Mouse (Mus musculus): ENCODE measurements around the gene Chchd3. TPM values are rescaled to one million over a fixed set of nuclear protein-coding genes. Genes with fewer than 3 reads are reported as not detected.

The Chchd3 gene
- polyA plus RNA-seq, 1 experiment = 98.7 TPM

DNA sequence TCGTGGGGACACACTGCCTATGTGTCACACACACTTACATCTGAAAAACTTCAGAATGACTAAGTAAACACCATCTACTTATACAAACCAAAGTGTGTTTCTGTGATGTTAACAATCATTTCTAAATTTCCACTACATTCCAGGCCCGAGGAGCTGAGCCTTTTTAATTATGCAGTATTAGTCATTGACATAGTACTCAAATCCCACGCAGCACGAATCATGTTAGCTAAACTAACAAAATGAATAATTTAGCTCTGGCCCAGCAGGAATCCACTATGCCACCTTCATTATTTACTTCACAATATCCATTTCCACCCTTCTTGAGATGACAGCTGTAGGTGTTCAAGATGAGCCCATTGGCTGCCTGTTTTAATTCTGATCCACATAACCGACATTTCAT is 76.2 kb downstream of the Chchd3 start:
- Histone ChIP-seq H3K4me1 (ENCODE audit: control insufficient read depth, insufficient read depth, low read length) (peaks cover 3% of the 10 kb centered on the region; the same call in 1 of the 2 replicates), H3K4me3 (ENCODE audit: insufficient read depth, low read depth, low read length) (no peak overlapping the region), H3K36me3 (ENCODE audit: control insufficient read depth, insufficient read depth, low read length) (no peaks in the 10 kb centered on the region), H3K27ac (ENCODE audit: insufficient read depth, low read depth, low read length) (no peak overlapping the region), H3K27me3 (replicated peaks; ENCODE audit: control insufficient read depth, insufficient read depth, low read length) (no peaks in the 10 kb centered on the region)
- TF ChIP-seq CTCF (conservative IDR thresholded peaks at IDR 0.05; ENCODE audit: insufficient read depth, insufficient read length, low read depth, low read length) = no peak
- TF ChIP-seq POLR2A (IDR thresholded peaks at IDR 0.05; ENCODE audit: low read depth, low read length) = no peak
- no peak for DNase-seq
- 64% methylated on average over 5 of the region's 5 CpGs for WGBS

GRCm38 (mm10) chr6:32981253-32981652 is 78.8 kb downstream of the Chchd3 start:
- Histone ChIP-seq H3K27ac (ENCODE audit: insufficient read depth, low read depth, low read length) (no peak overlapping the region), H3K4me1 (ENCODE audit: control insufficient read depth, insufficient read depth, low read length) (peaks cover 17% of the 10 kb centered on the region), H3K27me3 (replicated peaks; ENCODE audit: control insufficient read depth, insufficient read depth, low read length) (no peaks in the 10 kb centered on the region), H3K4me3 (ENCODE audit: insufficient read depth, low read depth, low read length) (no peak overlapping the region), H3K36me3 (ENCODE audit: control insufficient read depth, insufficient read depth, low read length) (no peaks in the 10 kb centered on the region)
- 70% methylated on average over 11 of the region's 11 CpGs for WGBS
- TF ChIP-seq POLR2A (IDR thresholded peaks at IDR 0.05; ENCODE audit: low read depth, low read length) (no peak), CTCF (conservative IDR thresholded peaks at IDR 0.05; ENCODE audit: insufficient read depth, insufficient read length, low read depth, low read length) (no peak)
- DNase-seq = no peak

GRCm38 (mm10) chr6:32978811-32979210 is 81.2 kb downstream of the Chchd3 start:
- TF ChIP-seq CTCF (conservative IDR thresholded peaks at IDR 0.05; ENCODE audit: insufficient read depth, insufficient read length, low read depth, low read length) (no peak), POLR2A (IDR thresholded peaks at IDR 0.05; ENCODE audit: low read depth, low read length) (no peak)
- Histone ChIP-seq H3K27ac (ENCODE audit: insufficient read depth, low read depth, low read length) (peak overlapping the region; percentile 42; the same call in 1 of the 2 replicates), H3K4me1 (ENCODE audit: control insufficient read depth, insufficient read depth, low read length) (peaks cover 17% of the 10 kb centered on the region), H3K4me3 (ENCODE audit: insufficient read depth, low read depth, low read length) (no peak overlapping the region), H3K36me3 (ENCODE audit: control insufficient read depth, insufficient read depth, low read length) (no peaks in the 10 kb centered on the region), H3K27me3 (replicated peaks; ENCODE audit: control insufficient read depth, insufficient read depth, low read length) (no peaks in the 10 kb centered on the region)
- 86% methylated on average over 3 of the region's 3 CpGs for WGBS
- peak; percentile 74 for DNase-seq

DNA sequence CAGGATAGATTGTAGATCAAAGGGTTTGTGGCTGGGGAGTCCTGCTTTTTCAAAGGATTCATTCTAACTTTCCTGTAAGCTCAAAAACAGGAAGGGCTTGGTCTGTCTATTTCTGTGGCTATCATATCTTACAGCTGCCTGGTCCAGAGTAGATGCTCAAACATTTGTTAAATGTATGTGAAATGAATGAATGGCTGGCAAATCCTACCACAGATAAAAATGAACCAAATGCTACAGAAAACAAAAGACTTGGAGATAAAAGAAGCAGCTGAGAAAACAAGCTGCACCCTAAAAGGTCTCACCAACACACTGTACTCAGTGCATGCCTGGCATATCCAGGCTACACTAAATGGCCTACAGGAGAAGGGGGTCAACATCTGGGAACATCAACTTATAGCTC is 88.1 kb downstream of the Chchd3 start:
- Histone ChIP-seq H3K4me3 (ENCODE audit: insufficient read depth, low read depth, low read length) (no peak overlapping the region), H3K4me1 (ENCODE audit: control insufficient read depth, insufficient read depth, low read length) (peaks cover 3% of the 10 kb centered on the region; the same call in 1 of the 2 replicates), H3K27ac (ENCODE audit: insufficient read depth, low read depth, low read length) (no peak overlapping the region), H3K36me3 (ENCODE audit: control insufficient read depth, insufficient read depth, low read length) (no peaks in the 10 kb centered on the region), H3K27me3 (replicated peaks; ENCODE audit: control insufficient read depth, insufficient read depth, low read length) (no peaks in the 10 kb centered on the region)
- no peak for DNase-seq
- TF ChIP-seq CTCF (conservative IDR thresholded peaks at IDR 0.05; ENCODE audit: insufficient read depth, insufficient read length, low read depth, low read length) = no peak
- TF ChIP-seq POLR2A (IDR thresholded peaks at IDR 0.05; ENCODE audit: low read depth, low read length) = no peak

- H3K27me3 ChIP-seq (replicated peaks; ENCODE audit: control insufficient read depth, insufficient read depth, low read length) = no peaks in the 10 kb centered on the region
- no peak for TF ChIP-seq POLR2A (IDR thresholded peaks at IDR 0.05; ENCODE audit: low read depth, low read length)
- TF ChIP-seq CTCF (conservative IDR thresholded peaks at IDR 0.05; ENCODE audit: insufficient read depth, insufficient read length, low read depth, low read length) = no peak
- 0 out of 2 replicates have a peak, but pooled peaks cover 3% of the 10 kb centered on the region for H3K4me1 ChIP-seq (ENCODE audit: control insufficient read depth, insufficient read depth, low read length)
- no peak overlapping the region for H3K27ac ChIP-seq (ENCODE audit: insufficient read depth, low read depth, low read length)
- H3K36me3 ChIP-seq (ENCODE audit: control insufficient read depth, insufficient read depth, low read length) = no peaks in the 10 kb centered on the region; the same call in 1 of the 2 replicates
- H3K4me3 ChIP-seq (ENCODE audit: insufficient read depth, low read depth, low read length) = no peak overlapping the region
- WGBS = 72% methylated on average over 2 of the region's 2 CpGs
- no peak for DNase-seq
These were observed 91.1 kb downstream of the Chchd3 start for GRCm38 (mm10) chr6:32968971-32969370.

DNA sequence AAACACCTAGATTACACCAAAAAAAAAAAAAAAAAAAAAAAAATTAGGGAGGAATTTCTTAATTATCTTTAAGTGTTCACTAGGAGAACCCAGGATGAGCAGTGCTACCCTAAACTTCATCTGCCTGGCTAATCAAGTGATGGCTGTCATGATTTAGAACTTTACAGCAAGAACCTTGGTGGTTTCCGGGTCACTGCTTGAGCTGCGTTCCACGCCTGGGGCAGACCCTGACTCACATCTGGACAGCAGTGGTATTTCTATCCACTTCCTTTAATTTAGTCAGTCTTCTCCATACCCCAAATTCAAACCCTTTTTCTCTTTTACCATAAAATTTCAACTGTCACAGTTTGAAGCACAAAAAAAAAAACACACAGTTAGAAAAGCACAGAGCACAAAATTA is 98.0 kb downstream of the Chchd3 start:
- H3K36me3 ChIP-seq (ENCODE audit: control insufficient read depth, insufficient read depth, low read length) = no peaks in the 10 kb centered on the region; the same call in 1 of the 2 replicates
- TF ChIP-seq POLR2A (IDR thresholded peaks at IDR 0.05; ENCODE audit: low read depth, low read length) = no peak
- no peak for TF ChIP-seq CTCF (conservative IDR thresholded peaks at IDR 0.05; ENCODE audit: insufficient read depth, insufficient read length, low read depth, low read length)
- peaks cover 16% of the 10 kb centered on the region for H3K4me1 ChIP-seq (ENCODE audit: control insufficient read depth, insufficient read depth, low read length)
- no peak for DNase-seq
- H3K4me3 ChIP-seq (ENCODE audit: insufficient read depth, low read depth, low read length) = no peak overlapping the region
- H3K27ac ChIP-seq (ENCODE audit: insufficient read depth, low read depth, low read length) = no peak overlapping the region
- H3K27me3 ChIP-seq (replicated peaks; ENCODE audit: control insufficient read depth, insufficient read depth, low read length) = no peaks in the 10 kb centered on the region
- WGBS = 54% methylated on average over 3 of the region's 3 CpGs

DNA sequence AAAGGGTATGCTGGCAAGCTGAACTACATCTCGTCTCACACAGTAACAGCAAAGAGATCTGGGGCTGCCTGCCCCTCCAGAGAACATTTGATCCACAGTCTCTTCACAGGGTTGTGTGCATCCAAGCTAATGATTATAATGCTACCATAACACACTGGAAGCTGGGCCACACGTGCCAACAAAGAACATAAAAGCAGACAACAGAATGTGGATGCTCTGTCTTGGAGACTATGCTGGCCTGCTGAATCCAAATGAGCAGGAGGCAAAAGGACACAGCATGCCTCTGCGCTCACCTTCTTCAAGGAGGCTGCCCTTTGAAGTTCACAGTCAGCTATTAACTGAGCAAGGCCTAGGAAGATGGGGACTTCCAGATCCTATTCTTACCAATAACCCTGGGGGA is 98.6 kb downstream of the Chchd3 start:
- no peak for TF ChIP-seq POLR2A (IDR thresholded peaks at IDR 0.05; ENCODE audit: low read depth, low read length)
- TF ChIP-seq CTCF (conservative IDR thresholded peaks at IDR 0.05; ENCODE audit: insufficient read depth, insufficient read length, low read depth, low read length) = no peak
- H3K36me3 ChIP-seq (ENCODE audit: control insufficient read depth, insufficient read depth, low read length) = no peaks in the 10 kb centered on the region; the same call in 1 of the 2 replicates
- H3K27me3 ChIP-seq (replicated peaks; ENCODE audit: control insufficient read depth, insufficient read depth, low read length) = no peaks in the 10 kb centered on the region
- no peak overlapping the region for H3K4me3 ChIP-seq (ENCODE audit: insufficient read depth, low read depth, low read length)
- DNase-seq = peak; percentile 49
- H3K27ac ChIP-seq (ENCODE audit: insufficient read depth, low read depth, low read length) = no peak overlapping the region
- 62% methylated on average over 3 of the region's 3 CpGs for WGBS
- peaks cover 16% of the 10 kb centered on the region for H3K4me1 ChIP-seq (ENCODE audit: control insufficient read depth, insufficient read depth, low read length)

All from kidney, adult 2 months (tissue).